Mouse (Mus musculus) hindbrain, embryonic 16.5 days (tissue): ENCODE measurements around the gene Numb. TPM values are rescaled to one million over a fixed set of nuclear protein-coding genes. Genes with fewer than 3 reads are reported as not detected.
A peak's percentile ranks its signal among the peaks of the same experiment; 100 is the strongest.

Experiments
- ATAC-seq: fragments of 200-750 bp; cut with Nextera tagmentation; 2 replicates; pipeline ENCODE4 v1.8.0; 2017; ENCODE audit warnings: moderate TSS enrichment, moderate library complexity
- H3K27ac ChIP-seq: fragments of 300-500 bp; sonication (generic); 2 replicates; pipeline ENCODE4 v1.5.1; 2014; ENCODE audit warnings: low read depth, mild to moderate bottlenecking, control low read depth, low read length, moderate library complexity
- H3K27me3 ChIP-seq: fragments of 300-500 bp; sonication (generic); replicated peaks from 2 replicates; pipeline ENCODE4 v1.6.1; 2014; ENCODE audit warnings: low read length; ENCODE audit not compliant: control insufficient read depth, insufficient read depth
- H3K36me3 ChIP-seq: fragments of 300-500 bp; sonication (generic); 2 replicates; pipeline ENCODE4 v1.6.1; 2014; ENCODE audit warnings: mild to moderate bottlenecking, low read length, moderate library complexity, mixed read lengths; ENCODE audit not compliant: control insufficient read depth, insufficient read depth
- H3K4me1 ChIP-seq: fragments of 300-500 bp; sonication (generic); 2 replicates; pipeline ENCODE4 v1.6.1; 2014; ENCODE audit warnings: low read depth, low read length; ENCODE audit not compliant: control insufficient read depth, insufficient read depth
- H3K4me2 ChIP-seq: fragments of 300-500 bp; sonication (generic); 2 replicates; pipeline ENCODE4 v1.6.1; 2014; ENCODE audit warnings: mild to moderate bottlenecking, low read length, control low read depth, moderate library complexity
- H3K4me3 ChIP-seq: fragments of 300-500 bp; sonication (generic); 2 replicates; pipeline ENCODE4 v1.5.1; 2014; ENCODE audit warnings: mild to moderate bottlenecking, low read length, control low read depth, moderate library complexity
- H3K9ac ChIP-seq: fragments of 300-500 bp; sonication (generic); 2 replicates; pipeline ENCODE4 v1.6.1; 2014; ENCODE audit warnings: low read depth, mild to moderate bottlenecking, control low read depth, low read length, moderate library complexity
- H3K9me3 ChIP-seq: fragments of 300-500 bp; sonication (generic); 2 replicates; pipeline ENCODE4 v1.6.1; 2014; ENCODE audit warnings: mild to moderate bottlenecking, low read length, moderate library complexity; ENCODE audit not compliant: control insufficient read depth
- WGBS: fragments of 180-500 bp; shearing (Covaris S2); extraction: QIAGEN DNeasy Blood & Tissue Kit; methylation state at CpG from one replicate; pipeline ENCODE4 v1.1.7; 2014; 5-methylcytosine and 5-hydroxymethylcytosine counted together
- polyA plus RNA-seq: library from polyadenylated mRNA; unstranded; fragments of >200 nt; fragmentation: Nextera tagmentation; extraction: Ambion mirVana; gene quantifications from 2 replicates; pipeline ENCODE4 v1.2.1, GENCODE M21; 2015

Gene Numb
- polyA plus RNA-seq, 1 experiment from 2014 or later: 15.7 TPM

DNA sequence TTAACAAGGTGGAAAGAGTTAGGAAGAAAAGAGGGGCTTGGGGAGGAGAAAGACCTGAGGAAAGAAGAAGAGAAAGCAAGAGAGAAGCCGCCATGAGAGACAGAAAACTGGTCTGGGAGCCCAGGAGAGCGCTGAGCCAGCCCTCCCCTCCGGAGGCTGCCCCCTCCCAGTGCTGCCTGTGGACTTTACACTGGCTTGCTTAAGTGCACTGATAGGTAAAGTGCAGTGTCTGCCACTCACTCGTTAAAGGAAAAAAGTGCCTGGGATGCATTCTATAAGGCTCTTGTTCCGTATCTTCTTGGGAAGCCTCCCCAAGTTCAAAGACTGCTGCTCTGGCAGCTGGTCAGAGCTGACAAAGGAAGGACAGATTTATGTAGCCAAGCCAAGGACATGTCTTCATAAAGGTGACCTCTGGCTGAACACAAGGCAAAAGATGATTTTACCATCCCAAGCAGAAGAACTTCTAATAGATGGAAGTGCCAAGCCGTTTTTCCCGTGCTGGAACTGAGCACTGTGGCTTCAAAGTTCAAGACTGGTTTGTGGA lies 3.5 kb upstream of the Numb start:
- ATAC-seq: no peak
- Histone ChIP-seq H3K36me3 (no peaks in the 10 kb centered on the region), H3K4me3 (no peak overlapping the region), H3K4me1 (peaks cover 12% of the 10 kb centered on the region), H3K27ac (no peak overlapping the region), H3K27me3 (no peaks in the 10 kb centered on the region), H3K4me2 (no peak overlapping the region), H3K9ac (no peak overlapping the region), H3K9me3 (no peaks in the 10 kb centered on the region)
- WGBS: 68% methylated on average over 7 of the region's 7 CpGs

DNA sequence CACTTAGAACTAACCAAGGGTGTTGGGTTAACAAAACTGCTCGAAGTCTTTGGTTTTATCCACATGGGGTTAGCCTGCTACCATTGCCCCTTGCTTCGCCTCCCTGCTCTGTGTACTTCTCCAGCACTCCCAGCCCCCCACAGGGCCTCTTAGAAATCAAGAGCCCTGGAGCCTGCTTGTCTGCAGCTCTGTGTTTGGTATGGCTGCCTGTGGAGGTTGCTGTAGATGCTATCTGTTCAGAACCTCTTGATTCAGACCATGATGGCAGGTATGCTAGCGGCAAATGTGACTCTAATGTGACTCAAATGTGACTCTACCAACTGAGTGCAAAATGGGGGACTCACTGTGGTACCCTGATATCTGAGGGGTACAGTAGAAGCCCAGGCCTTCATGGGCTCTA lies 2.6 kb upstream of the Numb start:
- H3K4me3 ChIP-seq: no peak overlapping the region
- H3K4me2 ChIP-seq: no peak overlapping the region
- no peaks in the 10 kb centered on the region for H3K36me3 ChIP-seq
- H3K27me3 ChIP-seq: no peaks in the 10 kb centered on the region
- ATAC-seq: no peak
- no peak overlapping the region for H3K27ac ChIP-seq
- no peak overlapping the region for H3K9ac ChIP-seq
- no peaks in the 10 kb centered on the region for H3K9me3 ChIP-seq
- peaks cover 18% of the 10 kb centered on the region for H3K4me1 ChIP-seq
- WGBS: 64% methylated on average over 3 of the region's 3 CpGs

DNA sequence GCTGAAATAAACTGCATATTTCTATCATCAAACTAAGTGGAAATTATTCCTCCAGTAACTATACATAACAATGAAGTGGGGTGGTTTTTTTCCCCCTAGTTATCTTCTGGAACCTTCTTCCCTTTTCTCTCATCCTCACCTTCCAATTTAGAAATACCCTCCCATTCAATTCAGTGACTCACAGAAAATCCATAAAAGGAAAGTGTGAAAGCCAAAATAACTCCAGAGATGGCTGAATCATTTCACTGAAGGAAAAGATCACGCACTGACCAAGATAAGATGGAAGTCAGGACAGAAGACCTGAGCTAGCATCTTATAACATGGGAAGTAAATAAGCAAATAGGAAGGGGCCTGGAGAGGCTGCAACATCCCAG lies 1.7 kb upstream of the Numb start:
- 88% methylated on average over 1 of the region's 1 CpGs for WGBS
- no peaks in the 10 kb centered on the region for H3K36me3 ChIP-seq
- H3K4me2 ChIP-seq: no peak overlapping the region

DNA sequence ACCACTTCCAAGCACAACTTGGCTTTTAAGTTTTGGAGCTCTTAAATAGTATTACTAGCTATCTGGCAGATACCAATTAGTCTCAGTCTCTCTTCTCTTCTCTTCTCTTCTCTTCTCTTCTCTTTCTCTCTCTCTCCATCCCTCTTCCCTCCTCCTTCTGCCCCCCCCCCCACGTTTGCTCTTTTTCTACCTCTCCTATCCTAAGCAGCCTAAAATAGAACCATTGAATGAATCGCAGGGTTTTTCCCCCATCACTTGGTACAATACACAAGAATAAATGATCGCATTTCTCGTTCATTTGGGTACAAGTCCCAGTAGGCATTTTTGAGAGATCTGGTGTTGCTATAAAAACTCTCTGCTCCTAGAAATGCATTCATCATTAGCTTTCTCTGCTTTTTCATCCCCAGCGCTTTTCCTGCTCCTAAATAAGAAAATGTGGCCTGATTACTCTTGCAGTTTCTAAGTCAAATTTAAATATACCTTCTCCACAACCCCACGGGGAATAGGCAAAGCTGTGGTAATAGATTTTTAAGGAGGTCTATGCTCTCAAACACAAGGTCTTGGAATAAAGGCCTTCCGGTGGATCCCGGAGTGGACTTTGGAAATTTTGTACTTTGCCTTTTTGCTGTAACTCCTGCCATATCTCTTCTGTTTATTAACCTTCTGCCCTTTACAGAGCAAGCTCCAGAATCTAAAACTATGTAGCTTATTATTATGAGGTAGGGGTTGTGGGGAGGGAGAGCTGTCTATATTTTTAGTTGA lies 1.2 kb upstream of the Numb start:
- ATAC-seq: no peak
- WGBS: 40% methylated on average over 8 of the region's 8 CpGs
- H3K4me2 ChIP-seq: peak overlapping the region; percentile 61
- H3K4me3 ChIP-seq: peak overlapping the region; percentile 97
- peak overlapping the region; percentile 61; the same call in 1 of the 2 replicates for H3K9ac ChIP-seq
- H3K36me3 ChIP-seq: no peaks in the 10 kb centered on the region
- peaks cover 19% of the 10 kb centered on the region for H3K4me1 ChIP-seq
- H3K27ac ChIP-seq: peak overlapping the region; percentile 48; the same call in 1 of the 2 replicates
- H3K27me3 ChIP-seq: no peaks in the 10 kb centered on the region
- H3K9me3 ChIP-seq: no peaks in the 10 kb centered on the region

More for the DNA sequence above, 1.7 kb upstream of the Numb start:
- H3K27ac ChIP-seq: no peak overlapping the region
- no peak overlapping the region for H3K9ac ChIP-seq
- H3K4me3 ChIP-seq: no peak overlapping the region
- no peak for ATAC-seq
- H3K27me3 ChIP-seq: no peaks in the 10 kb centered on the region
- no peaks in the 10 kb centered on the region for H3K9me3 ChIP-seq
- peaks cover 19% of the 10 kb centered on the region for H3K4me1 ChIP-seq

DNA sequence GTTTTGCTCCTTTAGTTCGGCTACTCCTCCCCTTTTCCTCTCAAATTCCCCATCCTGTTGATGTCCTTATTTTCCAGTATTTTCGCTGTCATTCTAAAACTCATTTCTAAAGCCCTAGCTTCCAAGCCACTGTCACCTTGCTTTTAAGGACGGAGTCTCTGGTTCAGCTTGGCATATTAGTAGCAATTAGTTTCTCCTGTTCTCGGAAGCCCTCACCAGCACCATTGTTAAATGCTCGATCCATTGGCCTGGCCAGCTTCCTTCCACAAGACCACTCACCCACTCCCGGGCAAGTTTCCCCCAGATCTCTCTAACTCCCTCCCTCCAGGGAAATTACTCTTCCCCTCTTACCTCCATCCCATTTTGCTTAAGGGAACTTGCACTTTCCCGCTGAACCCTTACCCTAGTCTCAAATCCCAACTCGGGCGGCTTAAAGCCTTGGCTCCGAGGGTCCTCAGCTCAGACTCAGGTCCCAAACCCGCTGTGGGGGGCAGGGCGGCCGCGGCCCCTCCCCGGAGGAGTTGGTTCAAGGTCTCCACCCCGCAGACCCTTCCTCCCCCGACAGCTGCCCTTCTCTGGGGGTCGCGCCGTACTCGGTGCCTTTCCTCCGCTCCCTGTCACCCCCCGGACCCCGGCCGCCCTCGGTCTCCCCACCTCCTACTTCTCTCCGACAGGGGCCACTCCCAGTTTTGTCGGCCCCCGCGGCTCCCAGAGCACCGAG lies 853 bp downstream of the Numb start:
- WGBS: 2% methylated on average over 31 of the region's 31 CpGs
- no peak for ATAC-seq
- H3K4me2 ChIP-seq: peak overlapping the region; percentile 89
- no peaks in the 10 kb centered on the region for H3K9me3 ChIP-seq
- peaks cover 19% of the 10 kb centered on the region for H3K4me1 ChIP-seq
- H3K4me3 ChIP-seq: peak overlapping the region; percentile 97
- H3K27ac ChIP-seq: peak overlapping the region; percentile 87
- no peaks in the 10 kb centered on the region for H3K27me3 ChIP-seq
- peak overlapping the region; percentile 89 for H3K9ac ChIP-seq
- no peaks in the 10 kb centered on the region for H3K36me3 ChIP-seq

DNA sequence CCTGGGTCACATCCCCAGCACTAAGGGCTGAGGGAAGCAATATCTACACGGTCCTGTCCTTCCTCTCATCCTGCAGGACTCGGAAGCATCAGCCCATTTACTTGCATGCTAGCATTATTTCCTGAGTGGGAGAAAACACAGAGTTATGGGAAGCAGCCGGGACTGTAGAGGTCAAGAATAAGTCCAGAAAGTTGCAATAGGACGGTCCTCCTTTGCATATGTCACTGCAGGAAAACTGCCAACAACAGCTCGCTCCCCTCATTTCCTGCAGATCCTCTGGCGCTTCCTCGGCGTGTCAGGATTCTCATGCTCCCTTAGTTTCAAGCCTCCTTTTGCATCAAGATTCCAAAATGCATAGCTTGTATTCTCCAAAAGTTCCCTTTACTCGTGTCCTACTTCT lies 4.8 kb downstream of the Numb start:
- Histone ChIP-seq H3K9me3 (no peaks in the 10 kb centered on the region), H3K4me3 (no peak overlapping the region), H3K9ac (no peak overlapping the region), H3K27me3 (no peaks in the 10 kb centered on the region), H3K27ac (no peak overlapping the region), H3K4me2 (no peak overlapping the region), H3K4me1 (peaks cover 12% of the 10 kb centered on the region; the same call in 1 of the 2 replicates), H3K36me3 (no peaks in the 10 kb centered on the region)
- ATAC-seq: no peak
- 78% methylated on average over 9 of the region's 9 CpGs for WGBS

DNA sequence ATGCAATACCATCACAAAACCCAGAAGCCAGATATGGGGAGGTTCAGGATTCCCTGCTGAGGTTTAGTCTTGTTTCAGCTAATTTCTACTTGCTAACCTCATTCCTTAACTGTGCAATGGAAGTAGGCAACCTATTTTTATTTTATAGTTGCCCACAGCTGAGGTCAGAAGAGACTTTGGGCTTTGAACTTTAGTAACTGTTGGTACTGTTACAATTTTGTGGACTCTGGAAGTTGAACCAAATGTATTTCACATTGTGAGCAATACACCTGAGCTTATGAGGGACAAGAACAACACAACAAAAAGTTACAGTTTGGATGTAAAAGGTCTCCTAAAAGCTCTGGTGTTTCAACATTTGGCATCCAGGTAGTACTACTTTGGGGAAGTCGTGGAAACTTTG lies 6.9 kb downstream of the Numb start:
- no peak overlapping the region for H3K9ac ChIP-seq
- no peak overlapping the region for H3K4me3 ChIP-seq
- no peak overlapping the region for H3K4me2 ChIP-seq
- H3K27me3 ChIP-seq: no peaks in the 10 kb centered on the region
- H3K4me1 ChIP-seq: peaks cover 3% of the 10 kb centered on the region; the same call in 1 of the 2 replicates
- 96% methylated on average over 1 of the region's 1 CpGs for WGBS
- H3K9me3 ChIP-seq: no peaks in the 10 kb centered on the region
- no peaks in the 10 kb centered on the region for H3K36me3 ChIP-seq
- no peak for ATAC-seq
- H3K27ac ChIP-seq: no peak overlapping the region

DNA sequence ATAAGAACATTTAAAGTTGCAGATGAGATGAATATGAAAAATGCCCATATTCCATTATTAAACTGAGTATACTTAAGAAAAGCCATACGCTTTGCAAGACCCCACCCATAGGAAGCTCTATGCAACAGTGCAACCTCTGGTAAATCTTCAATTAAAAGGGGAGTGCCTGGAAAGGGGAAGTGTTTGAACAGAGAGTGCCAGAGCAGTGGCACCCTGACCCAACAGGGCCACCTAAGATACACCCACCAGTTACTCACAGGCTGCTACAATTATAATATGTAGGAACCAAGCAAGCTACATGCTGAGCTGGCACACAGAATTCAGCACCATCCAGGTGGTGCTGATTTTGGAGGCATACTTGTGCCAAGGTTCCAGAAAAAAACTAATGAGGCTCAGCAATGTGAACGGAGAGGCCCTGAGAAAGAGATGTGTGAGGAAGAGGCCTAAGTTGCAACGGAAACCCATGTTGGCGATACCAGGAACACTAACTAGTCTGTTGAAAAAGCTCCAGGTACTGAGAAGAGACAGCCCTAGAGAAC lies 7.5 kb downstream of the Numb start:
- WGBS: 93% methylated on average over 4 of the region's 4 CpGs
- H3K27me3 ChIP-seq: no peaks in the 10 kb centered on the region
- no peak overlapping the region for H3K4me2 ChIP-seq
- no peak overlapping the region for H3K27ac ChIP-seq
- H3K9me3 ChIP-seq: no peaks in the 10 kb centered on the region
- H3K4me3 ChIP-seq: no peak overlapping the region
- H3K4me1 ChIP-seq: no peaks in the 10 kb centered on the region
- H3K9ac ChIP-seq: no peak overlapping the region
- ATAC-seq: no peak
- H3K36me3 ChIP-seq: no peaks in the 10 kb centered on the region

DNA sequence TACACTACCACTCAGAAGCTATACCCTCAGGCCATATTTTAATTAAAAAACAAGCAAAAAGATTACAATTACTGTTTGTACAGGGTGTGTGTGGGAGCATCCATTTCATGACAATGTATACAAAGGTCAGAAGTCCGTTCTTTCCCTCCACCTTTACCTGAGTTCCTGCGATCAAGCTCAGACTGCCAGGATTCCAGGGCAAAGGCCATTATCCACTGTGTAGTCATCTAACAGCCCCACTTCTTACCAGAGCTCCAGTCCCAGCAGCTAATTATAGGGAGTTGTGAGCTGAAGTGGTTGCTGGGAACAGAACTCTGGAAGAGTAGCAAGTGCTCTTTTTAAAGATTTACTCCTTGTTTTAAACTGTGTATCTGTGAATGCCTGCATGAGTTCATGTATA lies 11.3 kb downstream of the Numb start:
- WGBS: 89% methylated on average over 2 of the region's 2 CpGs
- no peak for ATAC-seq

More for the DNA sequence above, 11.3 kb downstream of the Numb start:
- no peak overlapping the region for H3K4me2 ChIP-seq
- no peaks in the 10 kb centered on the region for H3K4me1 ChIP-seq
- H3K36me3 ChIP-seq: no peaks in the 10 kb centered on the region
- H3K9ac ChIP-seq: no peak overlapping the region
- no peaks in the 10 kb centered on the region for H3K9me3 ChIP-seq
- H3K4me3 ChIP-seq: no peak overlapping the region
- no peaks in the 10 kb centered on the region for H3K27me3 ChIP-seq
- H3K27ac ChIP-seq: no peak overlapping the region
